Mouse (Mus musculus): ENCODE measurements around the gene Kalrn. TPM values are rescaled to one million over a fixed set of nuclear protein-coding genes. Genes with fewer than 3 reads are reported as not detected.

Gene Kalrn
- polyA plus RNA-seq, 1 experiment from 2014 or later, result 43.9 TPM

- Histone ChIP-seq H3K4me1 (replicated peaks; ENCODE audit: control insufficient read depth, insufficient read depth, low read length) (no peaks in the 10 kb centered on the region), H3K36me3 (ENCODE audit: control insufficient read depth, insufficient read depth) (peaks cover 19% of the 10 kb centered on the region), H3K9ac (replicated peaks; ENCODE audit: low read depth, low read length) (no peak overlapping the region), H3K4me2 (ENCODE audit: low read length) (no peak overlapping the region), H3K9me3 (ENCODE audit: control insufficient read depth, low read length) (no peaks in the 10 kb centered on the region), H3K27me3 (replicated peaks; ENCODE audit: control insufficient read depth, insufficient read depth, low read length) (no peaks in the 10 kb centered on the region), H3K4me3 (replicated peaks; ENCODE audit: low read length) (no peak overlapping the region), H3K27ac (ENCODE audit: low read length) (no peak overlapping the region)
- no peak for ATAC-seq
- 89% methylated on average over 3 of the region's 3 CpGs for WGBS
Observed at GRCm38 (mm10) chr16:34212160-34212559, 361.2 kb downstream of the Kalrn start.

- Histone ChIP-seq H3K27ac (ENCODE audit: low read length) (no peak overlapping the region), H3K27me3 (replicated peaks; ENCODE audit: control insufficient read depth, insufficient read depth, low read length) (no peaks in the 10 kb centered on the region), H3K4me2 (ENCODE audit: low read length) (no peak overlapping the region), H3K9me3 (ENCODE audit: control insufficient read depth, low read length) (no peaks in the 10 kb centered on the region), H3K4me3 (replicated peaks; ENCODE audit: low read length) (no peak overlapping the region), H3K4me1 (replicated peaks; ENCODE audit: control insufficient read depth, insufficient read depth, low read length) (no peaks in the 10 kb centered on the region), H3K9ac (replicated peaks; ENCODE audit: low read depth, low read length) (no peak overlapping the region), H3K36me3 (ENCODE audit: control insufficient read depth, insufficient read depth) (peaks cover 19% of the 10 kb centered on the region)
- 91% methylated on average over 12 of the region's 12 CpGs for WGBS
- no peak for ATAC-seq
Observed at GRCm38 (mm10) chr16:34211243-34211642, 362.1 kb downstream of the Kalrn start.

GRCm38 (mm10) chr16:34208748-34209147 lies 364.6 kb downstream of the Kalrn start:
- no peak for ATAC-seq
- Histone ChIP-seq H3K4me3 (replicated peaks; ENCODE audit: low read length) (no peak overlapping the region), H3K4me2 (ENCODE audit: low read length) (no peak overlapping the region), H3K4me1 (replicated peaks; ENCODE audit: control insufficient read depth, insufficient read depth, low read length) (no peaks in the 10 kb centered on the region), H3K9ac (replicated peaks; ENCODE audit: low read depth, low read length) (no peak overlapping the region), H3K9me3 (ENCODE audit: control insufficient read depth, low read length) (no peaks in the 10 kb centered on the region), H3K36me3 (ENCODE audit: control insufficient read depth, insufficient read depth) (peaks cover 14% of the 10 kb centered on the region; the same call in 1 of the 2 replicates), H3K27me3 (replicated peaks; ENCODE audit: control insufficient read depth, insufficient read depth, low read length) (no peaks in the 10 kb centered on the region), H3K27ac (ENCODE audit: low read length) (no peak overlapping the region)
- 79% methylated on average over 5 of the region's 5 CpGs for WGBS

- no peak overlapping the region for H3K9ac ChIP-seq (replicated peaks; ENCODE audit: low read depth, low read length)
- H3K27me3 ChIP-seq (replicated peaks; ENCODE audit: control insufficient read depth, insufficient read depth, low read length), result no peaks in the 10 kb centered on the region
- WGBS, result 93% methylated on average over 5 of the region's 5 CpGs
- no peaks in the 10 kb centered on the region for H3K4me1 ChIP-seq (replicated peaks; ENCODE audit: control insufficient read depth, insufficient read depth, low read length)
- no peak overlapping the region for H3K27ac ChIP-seq (ENCODE audit: low read length)
- no peaks in the 10 kb centered on the region for H3K9me3 ChIP-seq (ENCODE audit: control insufficient read depth, low read length)
- H3K36me3 ChIP-seq (ENCODE audit: control insufficient read depth, insufficient read depth), result peaks cover 19% of the 10 kb centered on the region; the same call in 1 of the 2 replicates
- H3K4me2 ChIP-seq (ENCODE audit: low read length), result no peak overlapping the region
- no peak for ATAC-seq
- no peak overlapping the region for H3K4me3 ChIP-seq (replicated peaks; ENCODE audit: low read length)
Observed at GRCm38 (mm10) chr16:34207972-34208371, 365.4 kb downstream of the Kalrn start.

- Histone ChIP-seq H3K27me3 (replicated peaks; ENCODE audit: control insufficient read depth, insufficient read depth, low read length) (no peaks in the 10 kb centered on the region), H3K4me1 (replicated peaks; ENCODE audit: control insufficient read depth, insufficient read depth, low read length) (no peaks in the 10 kb centered on the region), H3K4me2 (ENCODE audit: low read length) (no peak overlapping the region), H3K36me3 (ENCODE audit: control insufficient read depth, insufficient read depth) (peaks cover 12% of the 10 kb centered on the region), H3K27ac (ENCODE audit: low read length) (no peak overlapping the region), H3K9ac (replicated peaks; ENCODE audit: low read depth, low read length) (no peak overlapping the region), H3K9me3 (ENCODE audit: control insufficient read depth, low read length) (no peaks in the 10 kb centered on the region), H3K4me3 (replicated peaks; ENCODE audit: low read length) (no peak overlapping the region)
- ATAC-seq, result peak; percentile 15; the same call in 1 of the 2 replicates
- WGBS, result 15% methylated on average over 13 of the region's 13 CpGs
Observed at GRCm38 (mm10) chr16:34204527-34205139, 368.7 kb downstream of the Kalrn start.

GRCm38 (mm10) chr16:34199543-34199942 lies 373.8 kb downstream of the Kalrn start:
- Histone ChIP-seq H3K4me3 (replicated peaks; ENCODE audit: low read length) (no peak overlapping the region), H3K36me3 (ENCODE audit: control insufficient read depth, insufficient read depth) (peaks cover 21% of the 10 kb centered on the region), H3K9ac (replicated peaks; ENCODE audit: low read depth, low read length) (no peak overlapping the region), H3K4me2 (ENCODE audit: low read length) (no peak overlapping the region), H3K27ac (ENCODE audit: low read length) (no peak overlapping the region), H3K9me3 (ENCODE audit: control insufficient read depth, low read length) (no peaks in the 10 kb centered on the region), H3K27me3 (replicated peaks; ENCODE audit: control insufficient read depth, insufficient read depth, low read length) (no peaks in the 10 kb centered on the region), H3K4me1 (replicated peaks; ENCODE audit: control insufficient read depth, insufficient read depth, low read length) (no peaks in the 10 kb centered on the region)
- ATAC-seq, result no peak
- WGBS, result 90% methylated on average over 6 of the region's 6 CpGs

GRCm38 (mm10) chr16:34192959-34193842 lies 380.1 kb downstream of the Kalrn start:
- Histone ChIP-seq H3K9ac (replicated peaks; ENCODE audit: low read depth, low read length) (no peak overlapping the region), H3K4me3 (replicated peaks; ENCODE audit: low read length) (no peak overlapping the region), H3K36me3 (ENCODE audit: control insufficient read depth, insufficient read depth) (peaks cover 12% of the 10 kb centered on the region), H3K27ac (ENCODE audit: low read length) (0 out of 2 replicates have a peak overlapping the region, but pooled peaks have one; percentile 37), H3K4me2 (ENCODE audit: low read length) (0 out of 2 replicates have a peak overlapping the region, but pooled peaks have one; percentile 19), H3K9me3 (ENCODE audit: control insufficient read depth, low read length) (no peaks in the 10 kb centered on the region), H3K4me1 (replicated peaks; ENCODE audit: control insufficient read depth, insufficient read depth, low read length) (0 out of 2 replicates have a peak, but pooled peaks cover 2% of the 10 kb centered on the region), H3K27me3 (replicated peaks; ENCODE audit: control insufficient read depth, insufficient read depth, low read length) (no peaks in the 10 kb centered on the region)
- ATAC-seq, result peak; percentile 77
- WGBS, result 37% methylated on average over 10 of the region's 10 CpGs

- Histone ChIP-seq H3K9ac (replicated peaks; ENCODE audit: low read depth, low read length) (no peak overlapping the region), H3K4me3 (replicated peaks; ENCODE audit: low read length) (no peak overlapping the region)
- WGBS, result 67% methylated on average over 3 of the region's 3 CpGs
Observed at GRCm38 (mm10) chr16:34184721-34185120, 388.6 kb downstream of the Kalrn start.

GRCm38 (mm10) chr16:34183186-34183585 lies 390.1 kb downstream of the Kalrn start:
- no peak overlapping the region for H3K4me3 ChIP-seq (replicated peaks; ENCODE audit: low read length)
- no peaks in the 10 kb centered on the region for H3K27me3 ChIP-seq (replicated peaks; ENCODE audit: control insufficient read depth, insufficient read depth, low read length)
- H3K36me3 ChIP-seq (ENCODE audit: control insufficient read depth, insufficient read depth), result peaks cover 5% of the 10 kb centered on the region; the same call in 1 of the 2 replicates
- no peaks in the 10 kb centered on the region for H3K9me3 ChIP-seq (ENCODE audit: control insufficient read depth, low read length)
- no peaks in the 10 kb centered on the region for H3K4me1 ChIP-seq (replicated peaks; ENCODE audit: control insufficient read depth, insufficient read depth, low read length)
- no peak for ATAC-seq
- no peak overlapping the region for H3K4me2 ChIP-seq (ENCODE audit: low read length)
- H3K9ac ChIP-seq (replicated peaks; ENCODE audit: low read depth, low read length), result no peak overlapping the region
- WGBS, result 89% methylated on average over 4 of the region's 4 CpGs
- H3K27ac ChIP-seq (ENCODE audit: low read length), result no peak overlapping the region

More at GRCm38 (mm10) chr16:34184721-34185120, 388.6 kb downstream of the Kalrn start:
- no peak overlapping the region for H3K27ac ChIP-seq (ENCODE audit: low read length)
- no peaks in the 10 kb centered on the region for H3K9me3 ChIP-seq (ENCODE audit: control insufficient read depth, low read length)
- peaks cover 8% of the 10 kb centered on the region for H3K36me3 ChIP-seq (ENCODE audit: control insufficient read depth, insufficient read depth)
- no peaks in the 10 kb centered on the region for H3K4me1 ChIP-seq (replicated peaks; ENCODE audit: control insufficient read depth, insufficient read depth, low read length)
- H3K4me2 ChIP-seq (ENCODE audit: low read length), result no peak overlapping the region
- ATAC-seq, result no peak
- H3K27me3 ChIP-seq (replicated peaks; ENCODE audit: control insufficient read depth, insufficient read depth, low read length), result no peaks in the 10 kb centered on the region
